13 mouse cellular contexts compared by ENCODE assay signal in the genomic region with DNA sequence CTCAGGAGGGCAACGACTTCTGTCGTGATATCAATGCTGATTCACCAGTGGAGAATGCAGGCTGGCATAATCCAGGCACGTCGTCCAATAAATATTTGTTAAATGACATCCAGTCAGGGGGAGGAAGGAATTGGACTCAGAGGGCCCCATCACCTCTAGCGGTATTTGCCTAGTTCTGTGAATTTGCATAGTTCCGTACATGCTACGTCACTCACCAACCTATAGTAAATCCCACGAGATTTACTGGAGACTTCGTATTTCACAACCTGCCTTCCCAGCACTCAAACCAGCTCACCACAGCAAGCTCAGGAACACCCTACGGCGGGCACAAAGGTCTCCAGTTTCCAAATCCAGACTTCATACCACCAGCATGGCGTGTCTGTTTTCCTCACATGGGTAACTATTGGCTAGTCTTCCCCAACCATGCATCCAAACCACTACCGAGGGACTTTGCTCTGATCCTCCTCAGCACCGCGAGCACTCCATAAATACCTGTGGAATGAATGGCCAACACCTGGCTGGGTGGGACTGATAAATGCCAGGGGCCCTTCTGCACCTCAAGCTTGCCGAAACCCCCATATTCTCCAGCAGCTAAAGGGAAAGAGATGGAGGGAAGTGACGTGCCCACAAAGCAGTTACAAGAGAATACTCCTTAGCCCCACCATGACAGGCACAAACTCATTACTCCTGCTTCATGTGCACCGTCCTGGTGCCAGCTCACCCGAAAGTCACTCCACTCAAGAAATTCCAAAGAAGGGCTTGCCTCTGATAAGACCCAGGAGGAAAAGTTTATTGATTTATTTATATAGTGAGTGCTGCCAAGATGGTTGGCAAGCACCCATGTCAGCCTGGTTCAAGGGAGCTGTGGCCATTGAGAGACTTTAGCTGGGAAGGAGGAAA. TPM values are rescaled to one million over a fixed set of nuclear protein-coding genes. Genes with fewer than 3 reads are reported as not detected.
A peak's percentile ranks its signal among the peaks of the same experiment; 100 is the strongest.
DNase-seq lines count a peak whose midpoint lies in the region; ATAC-seq and TF ChIP-seq lines count a peak whose summit lies in the region.
"Had no signal": no experiment of that assay in that cellular context is flagged by ENCODE, and none has a peak within 500 bp of the region (broad histone marks: within the 10 kb centered on the region; RNA-seq: fewer than 3 reads in every experiment).

No protein-coding gene starts in this region.

- POLR2A ChIA-PET in Patski (lab: Charles Lee): interaction anchor here (0.6 to 7.2 kb wide), 7 partner anchors 9 to 73 kb away, joined by 3 to 38 read pairs (median 3); no protein-coding TSS in a partner anchor

- WGBS in large intestine, adult 2 months: 33% methylated on average over 19 of the region's 19 CpGs
- 22% methylated on average over 19 of the region's 19 CpGs for WGBS in small intestine, adult 2 months

- H3K36me3 ChIP-seq in small intestine, adult 2 months (ENCODE audit: control insufficient read depth, insufficient read depth, low read length): no peaks in the 10 kb centered on the region
- H3K36me3 ChIP-seq: limb, embryonic 15.5 days had no signal

- H3K27me3 ChIP-seq in Patski: no peaks in the 10 kb centered on the region
- H3K27me3 ChIP-seq in small intestine, adult 2 months (ENCODE audit: control insufficient read depth, insufficient read depth, low read length): no peaks in the 10 kb centered on the region
- H3K27me3 ChIP-seq: forebrain, embryonic 13.5 days; limb, embryonic 15.5 days had no signal

- H3K27ac ChIP-seq in small intestine, adult 2 months (ENCODE audit: insufficient read depth, low read depth, low read length): peak overlapping the region; percentile 95
- H3K27ac ChIP-seq: forebrain, embryonic 13.5 days; limb, embryonic 15.5 days had no signal

- CTCF ChIA-PET in Patski (lab: Charles Lee): interaction anchor here (1.1 to 2.1 kb wide), 5 partner anchors 10 to 61 kb away, joined by 3 to 6 read pairs (median 4); no protein-coding TSS in a partner anchor

- no peak for TF ChIP-seq POLR2A in small intestine, adult 2 months (IDR thresholded peaks at IDR 0.05; ENCODE audit: low read depth, low read length)

- no peak for TF ChIP-seq CTCF in Patski (IDR thresholded peaks at IDR 0.05)
- no peak for TF ChIP-seq CTCF in small intestine, adult 2 months (IDR thresholded peaks at IDR 0.05; ENCODE audit: extremely low read depth, insufficient read length, insufficient replicate concordance, low read depth, low read length)

- peaks cover 29% of the 10 kb centered on the region for H3K4me1 ChIP-seq in small intestine, adult 2 months (ENCODE audit: control insufficient read depth, insufficient read depth, insufficient read length, low read length)

- H3K4me3 ChIP-seq in small intestine, adult 2 months (ENCODE audit: low read depth, low read length): peak overlapping the region; percentile 31
- H3K4me3 ChIP-seq: forebrain, embryonic 13.5 days; limb, embryonic 15.5 days had no signal

- intact Hi-C loops in heart, postnatal 14 days (cut with DNase I): no loop called here

- in situ Hi-C loops in Patski (cut with MboI; ENCODE audit: low pct_unique_long_range_greater_than_20kb): no loop called here

- peak; percentile 32 to 59 for DNase-seq in kidney, postnatal 25 days
- DNase-seq in kidney, postnatal 4 days: no peak
- DNase-seq in Patski (ENCODE audit: low read depth, low spot score): peak; percentile 91
- DNase-seq in large intestine, adult 2 months (ENCODE audit: low read depth, low spot score): peak; percentile 75
- no peak for DNase-seq in heart, postnatal 14 days
- DNase-seq in embryo, embryonic 9.5 days (ENCODE audit: extremely low spot score): no peak
- DNase-seq: cerebellum, adult 2 months; gastrocnemius, postnatal 14 days had no signal

- peak; percentile 86 for ATAC-seq in Patski
- ATAC-seq: forebrain, embryonic 13.5 days; inflammation-experienced regulatory T-cells, adult 6 months; midbrain, embryonic 16.5 days had no signal

RNA-seq across cellular contexts. Expression of a gene that starts 9.3 kb away (rescaled TPM):
- 384 TPM for polyA plus RNA-seq in Patski (2021)
- 20.3 and 35.1 TPM in 2 replicates for polyA plus RNA-seq in large intestine, adult 2 months (2012; rRNA removed)
- 18.0 and 55.9 TPM in 2 replicates for polyA plus RNA-seq in small intestine, adult 2 months (2012; rRNA removed)
- 1 to 10 TPM in 1 of 2 experiments, under 1 TPM in 1; 0.98 to 1.2 TPM for total RNA-seq in heart, postnatal 14 days (2021)

Comparison
In these comparisons a context has a peak if more than half of its experiments do, and no peak if none do; other contexts are left out.
1. DNase-seq: peak in kidney, postnatal 25 days (2 of 2), Patski (single experiment) and large intestine, adult 2 months (single experiment); none in kidney, postnatal 4 days (0 of 2), heart, postnatal 14 days (0 of 2) and embryo, embryonic 9.5 days (single experiment).